Mouse (Mus musculus): ENCODE measurements at regions not wholly inside any gene's neighbourhood (a gene's known extent, or its start where the extent isn't known, plus 50 kb on each side); places are given as distances from the start of the nearest gene placed in this dataset. TPM values are rescaled to one million over a fixed set of nuclear protein-coding genes. Genes with fewer than 3 reads are reported as not detected.

Small RNAs in the stretch of these regions (microRNA-seq; reads per million reads assigned to microRNA genes)
- gene Mir3963 = not detected

All from heart, embryonic 10.5 days (tissue).